Mouse (Mus musculus): ENCODE measurements around the gene Hao1. TPM values are rescaled to one million over a fixed set of nuclear protein-coding genes. Genes with fewer than 3 reads are reported as not detected.

Hao1 gene
- total RNA-seq, 1 experiment, result not detected

- H3K9ac ChIP-seq (ENCODE audit: insufficient read depth, low read depth, low read length, poor library complexity, severe bottlenecking), result no peak overlapping the region
- no peak for TF ChIP-seq ZNF384 (IDR thresholded peaks at IDR 0.05; ENCODE audit: low read depth, low read length)
- no peak for DNase-seq (ENCODE audit: low read depth, low spot score)
- no peaks in the 10 kb centered on the region for H3K36me3 ChIP-seq (ENCODE audit: control insufficient read depth, insufficient read depth, low read length, poor library complexity, severe bottlenecking)
- no peak overlapping the region for H3K27ac ChIP-seq (ENCODE audit: insufficient read depth, low read depth, low read length, poor library complexity, severe bottlenecking)
- no peaks in the 10 kb centered on the region for H3K4me1 ChIP-seq (ENCODE audit: control insufficient read depth in 2 of 2, insufficient read depth in 2 of 2, low read length in 2 of 2, poor library complexity in 1 of 2)
- no peaks in the 10 kb centered on the region for H3K9me3 ChIP-seq (ENCODE audit: control insufficient read depth, insufficient read depth, low read depth, low read length)
- no peak overlapping the region for H3K4me3 ChIP-seq (ENCODE audit: insufficient read depth in 1 of 2, low read depth in 1 of 2, low read length in 2 of 2, poor library complexity in 1 of 2, severe bottlenecking in 1 of 2)
- in situ Hi-C loops (cut with MboI; ENCODE audit: low sequenced_read_pairs in 2 of 2, unreplicated experiment in 2 of 2), result no loop called here
These were observed 65.5 kb downstream of the Hao1 start for GRCm38 (mm10) chr2:134488671-134489070.

- Histone ChIP-seq H3K4me1 (ENCODE audit: control insufficient read depth in 2 of 2, insufficient read depth in 2 of 2, low read length in 2 of 2, poor library complexity in 1 of 2) (no peaks in the 10 kb centered on the region), H3K9ac (ENCODE audit: insufficient read depth, low read depth, low read length, poor library complexity, severe bottlenecking) (no peak overlapping the region), H3K27ac (ENCODE audit: insufficient read depth, low read depth, low read length, poor library complexity, severe bottlenecking) (no peak overlapping the region), H3K4me3 (ENCODE audit: insufficient read depth in 1 of 2, low read depth in 1 of 2, low read length in 2 of 2, poor library complexity in 1 of 2, severe bottlenecking in 1 of 2) (no peak overlapping the region), H3K9me3 (ENCODE audit: control insufficient read depth, insufficient read depth, low read depth, low read length) (no peaks in the 10 kb centered on the region), H3K36me3 (ENCODE audit: control insufficient read depth, insufficient read depth, low read length, poor library complexity, severe bottlenecking) (no peaks in the 10 kb centered on the region)
- TF ChIP-seq ZC3H11A (IDR thresholded peaks at IDR 0.05; ENCODE audit: borderline replicate concordance, low read depth, low read length), result no peak
- TF ChIP-seq CHD2 (IDR thresholded peaks at IDR 0.05; ENCODE audit: low read depth, low read length), result no peak
- no peak for TF ChIP-seq ZNF384 (IDR thresholded peaks at IDR 0.05; ENCODE audit: low read depth, low read length)
- TF ChIP-seq HCFC1 (IDR thresholded peaks at IDR 0.05; ENCODE audit: borderline replicate concordance, insufficient read depth, low read length), result no peak
- no peak for TF ChIP-seq MAFK (IDR thresholded peaks at IDR 0.05; ENCODE audit: insufficient read depth, low read depth, low read length)
- in situ Hi-C loops (cut with MboI; ENCODE audit: low sequenced_read_pairs in 2 of 2, unreplicated experiment in 2 of 2), result no loop called here
- DNase-seq (ENCODE audit: low read depth, low spot score), result no peak
These were observed 67.9 kb downstream of the Hao1 start for GRCm38 (mm10) chr2:134486055-134486834.

- TF ChIP-seq HCFC1 (IDR thresholded peaks at IDR 0.05; ENCODE audit: borderline replicate concordance, insufficient read depth, low read length) (no peak), ZNF384 (IDR thresholded peaks at IDR 0.05; ENCODE audit: low read depth, low read length) (no peak), CHD2 (IDR thresholded peaks at IDR 0.05; ENCODE audit: low read depth, low read length) (no peak)
These were observed 71.5 kb downstream of the Hao1 start for GRCm38 (mm10) chr2:134482683-134483082.

GRCm38 (mm10) chr2:134481759-134482158 lies 72.4 kb downstream of the Hao1 start:
- Histone ChIP-seq H3K36me3 (ENCODE audit: control insufficient read depth, insufficient read depth, low read length, poor library complexity, severe bottlenecking) (no peaks in the 10 kb centered on the region), H3K27ac (ENCODE audit: insufficient read depth, low read depth, low read length, poor library complexity, severe bottlenecking) (no peak overlapping the region), H3K9ac (ENCODE audit: insufficient read depth, low read depth, low read length, poor library complexity, severe bottlenecking) (no peak overlapping the region), H3K4me3 (ENCODE audit: insufficient read depth in 1 of 2, low read depth in 1 of 2, low read length in 2 of 2, poor library complexity in 1 of 2, severe bottlenecking in 1 of 2) (no peak overlapping the region), H3K9me3 (ENCODE audit: control insufficient read depth, insufficient read depth, low read depth, low read length) (no peaks in the 10 kb centered on the region), H3K4me1 (ENCODE audit: control insufficient read depth in 2 of 2, insufficient read depth in 2 of 2, low read length in 2 of 2, poor library complexity in 1 of 2) (no peaks in the 10 kb centered on the region)
- DNase-seq (ENCODE audit: low read depth, low spot score), result peak; percentile 50
- TF ChIP-seq HCFC1 (IDR thresholded peaks at IDR 0.05; ENCODE audit: borderline replicate concordance, insufficient read depth, low read length) (no peak), ZC3H11A (IDR thresholded peaks at IDR 0.05; ENCODE audit: borderline replicate concordance, low read depth, low read length) (peak; percentile 48; the same call in 1 of the 2 replicates), CHD2 (IDR thresholded peaks at IDR 0.05; ENCODE audit: low read depth, low read length) (no peak), ZNF384 (IDR thresholded peaks at IDR 0.05; ENCODE audit: low read depth, low read length) (no peak)
- in situ Hi-C loops (cut with MboI; ENCODE audit: low sequenced_read_pairs in 2 of 2, unreplicated experiment in 2 of 2), result no loop called here

More at GRCm38 (mm10) chr2:134482683-134483082, 71.5 kb downstream of the Hao1 start:
- Histone ChIP-seq H3K4me1 (ENCODE audit: control insufficient read depth in 2 of 2, insufficient read depth in 2 of 2, low read length in 2 of 2, poor library complexity in 1 of 2) (no peaks in the 10 kb centered on the region), H3K9ac (ENCODE audit: insufficient read depth, low read depth, low read length, poor library complexity, severe bottlenecking) (no peak overlapping the region), H3K36me3 (ENCODE audit: control insufficient read depth, insufficient read depth, low read length, poor library complexity, severe bottlenecking) (no peaks in the 10 kb centered on the region), H3K27ac (ENCODE audit: insufficient read depth, low read depth, low read length, poor library complexity, severe bottlenecking) (no peak overlapping the region), H3K4me3 (ENCODE audit: insufficient read depth in 1 of 2, low read depth in 1 of 2, low read length in 2 of 2, poor library complexity in 1 of 2, severe bottlenecking in 1 of 2) (no peak overlapping the region), H3K9me3 (ENCODE audit: control insufficient read depth, insufficient read depth, low read depth, low read length) (no peaks in the 10 kb centered on the region)
- DNase-seq (ENCODE audit: low read depth, low spot score), result peak; percentile 40
- in situ Hi-C loops (cut with MboI; ENCODE audit: low sequenced_read_pairs in 2 of 2, unreplicated experiment in 2 of 2), result no loop called here

GRCm38 (mm10) chr2:134481174-134481573 lies 73.0 kb downstream of the Hao1 start:
- DNase-seq (ENCODE audit: low read depth, low spot score), result no peak
- in situ Hi-C loops (cut with MboI; ENCODE audit: low sequenced_read_pairs in 2 of 2, unreplicated experiment in 2 of 2), result no loop called here
- Histone ChIP-seq H3K4me3 (ENCODE audit: insufficient read depth in 1 of 2, low read depth in 1 of 2, low read length in 2 of 2, poor library complexity in 1 of 2, severe bottlenecking in 1 of 2) (no peak overlapping the region), H3K27ac (ENCODE audit: insufficient read depth, low read depth, low read length, poor library complexity, severe bottlenecking) (no peak overlapping the region), H3K9me3 (ENCODE audit: control insufficient read depth, insufficient read depth, low read depth, low read length) (no peaks in the 10 kb centered on the region), H3K4me1 (ENCODE audit: control insufficient read depth in 2 of 2, insufficient read depth in 2 of 2, low read length in 2 of 2, poor library complexity in 1 of 2) (no peaks in the 10 kb centered on the region), H3K9ac (ENCODE audit: insufficient read depth, low read depth, low read length, poor library complexity, severe bottlenecking) (no peak overlapping the region), H3K36me3 (ENCODE audit: control insufficient read depth, insufficient read depth, low read length, poor library complexity, severe bottlenecking) (no peaks in the 10 kb centered on the region)
- TF ChIP-seq CHD2 (IDR thresholded peaks at IDR 0.05; ENCODE audit: low read depth, low read length), result no peak
